Mouse (Mus musculus) ZHBTc4 (cell line): Measurements from ENCODE around the gene Exosc10.

Experiments used
- DNase-seq: peaks from one replicate; pipeline ENCODE4 v3.0.0-alpha.2; 2011; ENCODE audit warnings: low read depth, low spot score

The Exosc10 gene

GRCm38 (mm10) chr4:148558297-148559000 is at the start of gene Exosc10:
Gene Exosc10 (plus strand): TSS chr4:148558429.
- peak; percentile 89 for DNase-seq

GRCm38 (mm10) chr4:148509450-148510084 is 48.7 kb upstream of the Exosc10 start:
- DNase-seq, result no peak

- DNase-seq, result no peak
Measured at GRCm38 (mm10) chr4:148510691-148511090, 47.5 kb upstream of the Exosc10 start.

DNA sequence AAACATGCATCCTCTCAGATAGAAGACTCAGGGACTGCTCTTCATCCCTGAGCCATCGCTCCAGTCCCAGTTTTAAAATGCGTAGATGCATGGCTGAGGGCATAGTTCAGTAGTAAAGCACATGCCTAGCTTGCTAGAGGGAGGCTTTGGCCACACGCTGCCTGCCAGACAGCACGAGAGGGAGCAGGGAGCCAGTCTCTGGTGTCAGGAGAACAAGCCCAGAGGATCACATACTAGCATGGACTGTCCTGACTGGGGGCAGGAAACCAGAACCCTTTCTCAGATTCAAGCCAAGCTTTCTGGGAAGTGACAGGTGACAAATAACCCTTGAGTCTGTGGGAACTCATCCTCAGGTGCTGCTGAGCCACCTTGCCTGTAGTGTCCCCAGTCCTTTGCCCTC is 46.9 kb upstream of the Exosc10 start:
- DNase-seq, result no peak

DNA sequence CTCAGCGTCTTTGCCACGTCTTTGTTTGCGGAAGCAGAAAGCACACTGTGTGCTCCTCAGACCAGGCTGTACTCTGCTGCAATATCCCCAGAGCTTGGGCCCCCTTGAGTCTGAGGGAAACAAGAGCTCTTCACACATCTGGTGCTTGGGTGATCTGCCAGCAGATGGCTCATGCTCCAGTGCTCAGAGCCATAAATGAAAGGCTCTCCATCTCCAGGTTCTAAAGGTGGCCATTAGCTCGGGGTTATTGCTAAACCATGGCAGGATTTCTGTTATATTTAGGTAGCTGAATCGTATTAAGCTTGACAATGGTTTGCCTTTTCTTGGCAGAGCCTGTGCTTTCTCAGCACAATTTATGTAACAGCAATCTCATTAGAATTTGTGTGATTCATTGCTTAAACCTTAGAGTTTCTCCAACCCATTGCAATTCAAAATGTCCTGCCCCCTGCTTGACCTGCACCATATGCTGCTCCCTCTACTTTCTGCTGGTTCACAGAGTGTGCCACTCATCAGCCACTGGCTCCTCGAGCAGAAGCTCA is 45.1 kb upstream of the Exosc10 start:
- DNase-seq, result no peak

- peak; percentile 39 for DNase-seq
Measured at GRCm38 (mm10) chr4:148515313-148515712, 42.9 kb upstream of the Exosc10 start.

- no peak for DNase-seq
Measured at GRCm38 (mm10) chr4:148517809-148518208, 40.4 kb upstream of the Exosc10 start.

DNA sequence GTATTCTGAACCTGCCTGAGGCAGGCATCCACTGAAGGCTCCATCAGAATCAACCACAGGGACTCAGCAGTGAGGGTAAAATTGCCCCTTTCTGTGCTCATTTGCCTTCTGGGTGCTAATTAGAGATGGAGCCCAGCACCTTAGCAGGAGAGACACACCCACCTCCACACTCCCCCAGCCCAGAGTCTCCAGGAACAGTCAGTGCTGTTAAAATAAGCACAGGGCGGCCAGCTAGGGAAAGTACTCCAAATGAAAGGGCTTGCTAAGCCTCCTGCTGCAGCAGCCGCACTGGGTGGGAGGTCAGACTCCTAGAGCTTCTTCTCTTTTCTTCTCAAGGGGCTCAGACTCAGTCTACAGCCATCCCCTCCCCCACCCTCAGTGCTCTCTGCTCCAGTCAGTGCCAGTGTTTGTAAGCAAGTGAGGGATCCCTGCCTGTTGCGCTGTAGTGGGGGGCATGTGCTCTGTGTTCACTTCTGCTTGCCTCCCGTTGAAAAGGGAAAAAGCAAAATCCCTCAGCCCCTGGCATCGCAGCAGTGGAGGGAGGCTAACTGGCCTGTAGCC is 39.9 kb upstream of the Exosc10 start:
- DNase-seq, result no peak

GRCm38 (mm10) chr4:148523538-148523937 is 34.7 kb upstream of the Exosc10 start:
- no peak for DNase-seq

DNA sequence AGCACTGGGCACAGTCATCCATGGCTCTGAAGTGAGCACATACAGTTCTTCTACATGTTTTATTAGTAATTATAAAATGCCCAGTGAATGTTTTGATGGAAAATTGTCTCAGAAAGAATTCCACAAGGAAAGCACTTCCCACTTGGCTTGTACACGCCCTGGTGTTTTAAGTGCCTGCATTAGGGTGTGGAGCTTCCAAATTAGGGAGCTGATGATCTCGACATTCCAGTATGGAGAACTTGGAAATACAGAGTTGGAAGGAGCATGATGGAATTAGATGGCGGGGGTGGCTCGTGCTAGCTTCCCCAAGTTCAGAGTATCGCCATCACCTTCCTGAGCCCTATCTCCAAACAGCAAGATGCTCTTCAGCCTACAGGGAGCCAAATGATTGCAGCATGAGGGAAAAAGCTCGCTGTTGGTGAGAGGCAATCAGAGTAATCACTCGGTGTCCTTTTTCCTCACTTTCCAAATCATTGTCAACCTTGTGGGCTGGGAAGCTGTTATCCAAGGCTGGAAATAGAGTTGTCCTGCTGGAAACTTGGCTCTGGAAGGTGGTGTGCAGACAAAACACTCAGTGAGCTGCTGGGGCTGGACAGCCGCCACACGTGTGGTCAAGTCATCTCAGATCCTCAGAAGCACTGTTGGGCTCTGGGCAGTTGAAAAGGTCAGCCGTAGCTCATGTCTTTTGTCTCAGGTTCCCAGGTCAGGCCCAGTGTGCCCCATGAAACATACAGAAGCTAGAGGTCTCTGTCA is 30.9 kb upstream of the Exosc10 start:
- DNase-seq, result no peak

GRCm38 (mm10) chr4:148530351-148530750 is 27.9 kb upstream of the Exosc10 start:
- no peak for DNase-seq

GRCm38 (mm10) chr4:148530778-148531177 is 27.5 kb upstream of the Exosc10 start:
- DNase-seq, result no peak

DNA sequence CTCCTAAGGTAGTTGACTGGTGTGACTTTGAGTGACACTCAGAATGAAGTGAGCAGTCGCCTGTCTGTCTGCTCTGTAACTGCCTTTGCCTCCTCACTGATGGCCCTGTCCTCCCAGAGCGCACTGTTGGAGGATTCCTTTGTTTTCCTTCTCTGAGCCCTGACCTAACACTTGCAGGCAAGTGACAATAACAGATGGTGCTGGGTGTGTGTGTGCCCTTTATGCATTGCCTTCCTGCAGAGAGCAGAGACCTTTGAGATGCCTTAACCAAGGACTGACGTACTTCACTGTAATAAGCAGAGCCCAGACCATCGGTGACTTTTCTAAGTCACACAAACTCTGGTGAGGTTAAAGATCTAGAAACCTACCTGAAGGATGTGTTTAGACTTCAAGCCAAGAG is 26.9 kb upstream of the Exosc10 start:
- DNase-seq, result no peak

DNA sequence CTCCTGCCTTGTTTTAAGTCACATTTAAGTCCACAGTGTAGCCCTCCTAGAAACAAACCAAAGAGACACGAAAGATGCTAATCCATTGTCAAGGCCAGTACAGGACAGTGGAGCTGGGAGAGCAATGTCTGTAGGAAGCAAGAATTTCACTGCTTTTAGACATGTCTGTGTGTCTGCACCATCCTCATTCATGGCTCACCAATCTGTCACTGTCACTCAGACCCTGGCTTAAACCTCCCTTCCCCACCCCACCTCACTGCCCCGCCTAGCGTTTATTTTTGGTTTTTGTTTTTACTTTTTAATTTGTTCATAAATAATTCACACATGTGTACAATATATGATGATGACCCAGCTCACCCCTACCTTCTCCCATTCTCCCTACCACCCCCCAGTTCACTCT is 25.7 kb upstream of the Exosc10 start:
- no peak for DNase-seq

- DNase-seq, result no peak
Measured at GRCm38 (mm10) chr4:148533613-148534328, 24.5 kb upstream of the Exosc10 start.

DNA sequence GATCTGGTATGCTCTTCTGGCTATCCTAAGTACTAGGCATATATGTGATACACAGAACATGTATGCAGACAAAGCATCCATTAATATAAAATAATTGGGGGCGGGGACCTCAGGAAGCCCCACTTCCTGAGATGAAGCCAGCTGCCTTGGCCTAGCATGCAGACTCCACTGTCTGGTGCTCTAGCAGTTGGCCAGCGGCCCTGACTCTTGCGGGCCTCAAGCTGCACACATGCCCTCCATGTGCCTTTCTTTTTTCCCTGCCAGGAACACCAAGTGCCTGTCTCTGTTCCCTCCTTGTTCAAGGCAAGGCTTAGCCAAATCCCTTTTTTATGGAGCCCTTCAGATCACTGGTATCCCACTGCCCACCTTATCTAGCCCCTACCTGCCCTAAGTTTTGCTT is 22.4 kb upstream of the Exosc10 start:
- no peak for DNase-seq

DNA sequence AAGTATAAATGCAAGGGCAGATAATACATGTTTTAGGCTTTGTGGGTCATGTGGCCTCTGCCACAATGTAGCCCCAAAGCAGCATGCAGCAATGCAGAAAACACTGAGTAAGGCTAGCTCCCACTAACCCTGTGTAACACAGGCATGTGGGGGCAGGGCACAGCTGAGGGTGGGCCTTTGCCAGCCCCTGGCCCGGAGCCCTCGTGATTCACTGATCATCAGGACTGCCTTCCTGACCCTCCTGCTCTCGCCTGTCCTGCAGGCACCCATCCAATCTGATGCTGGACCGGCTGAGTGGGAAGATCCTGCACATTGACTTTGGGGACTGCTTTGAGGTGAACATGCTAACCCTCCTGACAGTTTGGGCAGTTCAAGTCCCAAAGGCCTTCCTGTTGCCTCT is 9.1 kb upstream of the Exosc10 start:
- no peak for DNase-seq

DNA sequence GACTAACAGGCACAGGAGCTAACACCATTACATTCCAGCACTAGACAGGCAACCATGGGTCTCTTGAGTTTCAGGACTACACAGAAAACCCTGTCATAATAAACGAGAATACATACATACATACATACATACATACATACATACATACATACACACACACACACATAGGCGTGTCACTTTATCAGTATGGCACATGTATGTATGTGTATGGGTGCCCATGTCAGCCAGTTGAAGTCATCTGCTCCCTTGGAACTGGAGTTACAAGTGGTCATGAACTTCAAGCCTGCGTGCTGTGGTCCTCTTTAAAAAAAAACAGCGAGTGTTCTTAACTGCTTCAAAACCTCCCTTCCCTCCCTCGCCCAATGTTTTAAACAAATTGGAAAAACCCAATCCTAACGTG is 463 bp upstream of the Exosc10 start:
- no peak for DNase-seq

DNA sequence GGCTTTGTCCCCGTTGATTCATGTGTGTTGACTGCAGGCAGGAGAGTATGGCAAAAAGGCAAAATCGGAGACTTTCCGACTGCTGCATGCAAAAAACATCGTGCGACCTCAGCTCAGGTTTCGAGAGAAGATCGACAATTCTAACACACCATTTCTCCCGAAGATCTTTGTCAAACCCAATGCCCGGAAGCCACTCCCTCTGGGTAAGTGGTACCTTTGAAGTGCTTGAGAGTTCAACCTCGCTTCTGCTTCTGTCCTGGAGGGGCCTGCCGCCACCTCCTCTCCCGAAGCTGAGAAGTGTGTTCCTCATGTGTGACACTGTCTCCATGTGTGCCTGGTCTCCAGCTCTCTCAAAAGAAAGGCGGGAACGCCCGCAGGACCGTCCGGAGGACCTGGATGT is 4.4 kb downstream of the Exosc10 start:
- peak; percentile 72 for DNase-seq

GRCm38 (mm10) chr4:148563595-148563994 is 5.4 kb downstream of the Exosc10 start:
- DNase-seq, result peak; percentile 25

- no peak for DNase-seq
Measured at GRCm38 (mm10) chr4:148570138-148570537, 11.9 kb downstream of the Exosc10 start.
